Mouse (Mus musculus): ENCODE data around the gene Pde2a.

Gene Pde2a

DNA sequence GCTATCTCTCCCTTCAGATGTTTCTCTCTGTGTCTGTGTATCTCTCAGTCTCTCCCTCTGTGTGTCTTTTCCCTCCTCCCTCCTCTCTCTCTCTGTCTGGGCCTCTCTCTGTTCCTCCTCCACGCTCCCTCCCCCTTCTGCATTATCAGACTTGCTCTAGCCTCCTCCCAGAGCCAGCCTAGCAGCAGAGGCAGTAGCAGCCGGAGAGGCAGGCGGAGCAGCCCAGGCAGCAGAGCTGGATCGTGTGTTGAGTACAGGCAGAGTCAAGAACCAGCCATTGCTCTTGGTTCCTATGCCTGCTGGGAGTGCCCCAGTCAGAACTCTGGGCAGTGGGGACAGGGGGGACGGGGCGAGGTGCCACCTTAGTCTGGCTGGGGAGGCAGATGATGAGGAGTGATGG, at the start of gene Pde2a:
Gene Pde2a (plus strand): TSS at position 163 of the 400 bp plus-strand sequence.
- DNase-seq, result no peak

DNA sequence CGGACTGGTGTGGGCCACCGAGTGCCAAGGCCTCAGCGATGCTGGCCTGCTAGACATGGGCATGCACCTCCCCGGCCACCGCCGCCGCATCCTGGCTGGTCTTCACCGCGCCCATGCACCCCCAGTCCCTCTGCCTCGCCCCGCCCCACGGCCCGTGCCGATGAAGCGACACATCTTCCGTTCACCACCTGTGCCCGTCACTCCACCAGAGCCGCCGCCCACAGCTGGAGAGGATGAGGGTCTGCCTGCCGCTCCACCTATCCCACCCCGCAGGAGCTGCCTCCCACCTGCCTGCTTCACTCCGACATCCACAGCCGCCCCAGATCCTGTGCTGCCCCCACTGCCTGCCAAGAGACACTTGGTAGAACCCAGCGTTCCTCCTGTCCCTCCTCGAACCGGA, 48.4 kb upstream of the Pde2a start:
- DNase-seq, result peak in 1 of 2 experiments; percentile 40

DNA sequence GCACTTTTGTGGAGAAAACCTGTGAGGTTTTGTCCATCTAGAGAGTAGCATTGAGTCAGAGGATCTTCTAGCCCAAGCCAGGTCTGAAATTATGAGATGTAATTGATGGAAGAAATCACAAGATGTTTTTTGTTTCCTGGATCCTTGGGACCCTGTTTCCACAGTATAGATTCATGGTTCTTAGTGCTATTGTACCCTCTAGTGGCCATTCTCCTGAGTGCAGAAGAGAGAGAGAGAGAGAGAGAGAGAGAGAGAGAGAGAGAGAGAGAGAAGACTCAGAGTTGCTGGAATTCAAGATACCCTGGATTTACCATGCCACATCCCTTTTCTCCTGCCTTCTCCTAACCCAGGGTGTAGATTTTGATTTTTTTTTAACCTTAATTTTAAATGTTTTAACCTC, 47.3 kb upstream of the Pde2a start:
- no peak for DNase-seq

DNA sequence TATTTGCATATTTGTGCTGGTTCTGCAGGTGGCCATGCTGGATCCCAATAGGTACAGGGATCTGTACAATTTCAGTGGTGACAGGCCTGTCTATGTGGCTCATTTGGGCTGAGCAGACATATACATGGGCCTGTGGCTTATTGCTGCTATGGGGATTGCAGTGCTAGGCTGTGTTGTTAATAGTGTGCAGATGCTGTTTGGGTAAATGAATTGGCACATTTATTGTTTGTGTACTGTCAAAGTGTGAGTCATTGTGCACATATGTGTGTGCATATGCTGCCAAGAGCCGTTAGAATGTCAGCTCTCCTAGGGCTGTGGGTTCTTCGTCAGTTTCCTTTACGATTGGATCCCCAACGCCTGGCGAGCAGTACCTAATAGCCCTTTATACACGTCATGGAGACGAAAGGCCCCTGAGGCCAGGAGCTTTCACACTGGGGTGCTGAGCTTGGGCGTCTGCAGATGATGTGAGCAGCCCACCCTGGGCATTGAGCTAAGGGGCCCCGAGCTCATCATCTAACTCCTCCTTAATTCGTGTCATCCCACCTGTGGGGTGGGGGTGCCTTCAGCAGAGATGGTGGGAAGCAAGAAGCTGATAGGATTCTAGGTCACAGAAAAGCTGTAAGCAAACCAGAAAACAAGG, 44.7 kb upstream of the Pde2a start:
- DNase-seq, result no peak

DNA sequence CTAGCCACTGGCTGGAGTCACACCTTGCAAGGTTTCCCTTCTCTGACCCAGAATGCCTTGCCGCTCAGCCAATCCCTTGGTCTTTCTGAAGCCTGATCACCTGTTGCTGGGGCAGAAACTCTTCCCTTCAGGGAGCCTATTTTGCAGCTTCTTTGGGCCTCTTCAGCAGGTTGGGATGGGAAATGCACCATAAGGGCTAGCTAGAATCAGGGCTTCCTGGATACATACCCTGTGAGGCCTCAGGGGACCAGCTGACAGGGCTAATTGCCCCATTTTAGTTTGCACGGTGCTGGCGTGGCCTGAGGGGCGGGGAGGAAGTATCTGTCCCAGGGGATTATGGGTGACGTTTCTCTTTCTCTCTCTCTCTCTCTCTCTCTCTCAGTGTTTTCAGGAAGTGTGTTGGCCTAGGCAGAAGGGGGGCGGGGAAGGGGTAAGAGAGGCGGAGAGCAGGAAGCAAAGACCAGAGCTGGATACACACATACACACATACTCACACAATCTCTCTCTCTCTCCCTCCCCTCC, 43.7 kb upstream of the Pde2a start:
- DNase-seq, result peak; percentile 84 to 88

DNA sequence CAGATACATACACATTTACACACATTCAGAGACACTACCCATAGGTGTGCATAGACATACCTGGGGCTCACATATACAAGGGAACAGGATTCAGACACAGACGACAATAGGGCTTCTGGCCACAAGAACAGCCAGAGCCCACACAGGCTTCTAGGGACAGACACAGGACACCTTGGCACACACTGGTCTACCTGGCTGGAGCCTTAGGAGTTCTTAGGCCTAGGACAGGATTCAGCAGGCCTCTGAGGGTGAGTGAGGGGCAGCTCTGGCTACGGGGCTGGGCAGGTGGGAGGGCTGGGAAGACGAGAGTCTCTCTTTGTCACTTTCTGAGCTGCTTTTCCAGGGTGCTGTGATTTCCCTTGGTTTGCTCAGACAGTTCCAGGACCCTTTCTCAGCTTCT, 43.2 kb upstream of the Pde2a start:
- peak in 1 of 2 experiments; percentile 23 for DNase-seq

DNA sequence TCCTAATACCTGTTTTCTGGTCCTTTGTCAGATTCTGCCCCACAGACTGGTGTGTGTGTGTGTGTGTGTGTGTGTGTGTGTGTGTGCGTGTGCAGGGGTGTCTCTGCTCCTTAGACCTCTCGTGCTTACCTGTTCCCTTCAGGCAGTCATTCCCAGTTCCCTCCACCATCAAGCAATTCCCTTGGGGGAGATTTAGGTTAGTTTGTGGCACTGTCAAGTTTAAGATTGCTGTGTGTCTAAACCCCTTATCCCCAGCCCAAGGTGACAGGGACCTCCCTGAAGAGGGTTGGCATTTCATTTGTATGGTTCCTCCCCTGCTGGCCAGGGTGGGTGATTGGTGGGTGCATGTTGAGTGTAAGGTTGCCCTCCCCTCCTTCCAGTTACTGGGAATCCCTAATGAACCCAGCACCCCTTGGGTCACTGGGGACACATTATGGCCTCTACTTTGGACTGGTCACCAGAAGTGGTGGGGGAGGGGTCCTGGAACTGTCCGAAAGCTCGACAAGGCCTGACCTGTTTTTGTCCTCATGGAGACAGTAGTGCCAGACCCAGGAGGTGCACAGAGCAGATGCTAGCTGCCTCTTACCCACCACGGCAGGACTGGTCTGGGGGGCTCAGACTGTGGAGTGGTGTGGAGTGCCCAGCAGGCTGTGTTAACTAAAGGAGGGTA, 42.6 kb upstream of the Pde2a start:
- peak in 1 of 2 experiments; percentile 37 for DNase-seq

DNA sequence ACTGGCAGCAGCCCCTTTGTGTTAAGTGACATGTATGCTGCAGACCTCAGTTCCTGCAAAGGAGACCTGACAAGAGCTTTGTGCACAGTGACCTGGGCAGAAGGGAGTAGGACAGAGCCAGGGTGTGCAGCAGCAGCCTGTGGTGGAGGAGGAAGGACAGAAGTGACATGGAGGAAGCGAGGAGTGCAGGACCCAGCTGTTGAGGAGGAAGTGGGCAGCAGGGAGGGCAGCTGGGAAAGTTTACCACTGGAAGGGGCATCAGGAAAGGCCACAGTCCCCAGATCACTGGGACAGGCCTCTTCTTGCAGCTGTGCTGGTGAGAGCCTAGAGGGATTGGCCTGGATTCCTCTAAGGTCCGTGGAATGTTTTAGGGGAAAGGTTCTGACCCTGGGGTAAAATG, 41.8 kb upstream of the Pde2a start:
- no peak for DNase-seq

DNA sequence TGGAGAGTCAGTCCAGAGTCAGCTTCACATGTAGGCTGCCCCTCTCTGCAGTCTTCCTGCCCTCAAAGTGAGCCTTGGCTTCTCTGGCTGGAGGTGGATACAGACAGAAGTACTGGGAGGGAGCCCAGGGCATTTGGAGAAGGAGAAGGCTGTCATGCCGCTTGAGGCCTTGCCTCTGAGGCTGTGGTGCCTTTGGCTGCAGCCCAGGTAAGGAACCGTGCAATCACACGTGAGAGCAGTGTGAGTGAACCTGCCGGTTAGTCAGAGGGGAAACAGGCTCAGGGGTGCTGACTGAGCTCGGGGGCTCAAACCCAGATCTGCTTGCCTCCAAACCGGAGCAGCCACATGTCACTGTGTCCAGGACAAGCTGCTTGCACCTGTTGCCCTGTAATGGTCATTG, 40.0 kb upstream of the Pde2a start:
- DNase-seq, result no peak

DNA sequence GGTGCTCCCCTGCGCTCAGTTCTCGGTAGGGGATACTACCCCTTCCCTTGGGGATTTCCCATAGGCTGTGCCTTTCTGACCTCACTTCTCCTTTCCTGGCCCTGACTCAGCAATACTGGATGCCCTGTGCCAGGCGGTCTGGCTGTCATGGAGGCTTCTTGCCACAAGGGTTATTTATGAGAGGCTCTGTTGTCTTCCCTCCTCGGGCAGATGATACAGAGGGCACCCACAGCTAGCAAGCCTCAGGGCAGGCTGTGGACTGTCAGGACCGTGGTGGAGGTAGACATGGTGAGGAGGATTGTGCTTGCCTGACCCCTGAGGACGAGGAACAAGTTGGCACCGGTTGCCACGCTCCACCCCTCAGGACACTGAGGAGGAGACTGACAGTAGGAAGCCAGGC, 39.1 kb upstream of the Pde2a start:
- no peak for DNase-seq

DNA sequence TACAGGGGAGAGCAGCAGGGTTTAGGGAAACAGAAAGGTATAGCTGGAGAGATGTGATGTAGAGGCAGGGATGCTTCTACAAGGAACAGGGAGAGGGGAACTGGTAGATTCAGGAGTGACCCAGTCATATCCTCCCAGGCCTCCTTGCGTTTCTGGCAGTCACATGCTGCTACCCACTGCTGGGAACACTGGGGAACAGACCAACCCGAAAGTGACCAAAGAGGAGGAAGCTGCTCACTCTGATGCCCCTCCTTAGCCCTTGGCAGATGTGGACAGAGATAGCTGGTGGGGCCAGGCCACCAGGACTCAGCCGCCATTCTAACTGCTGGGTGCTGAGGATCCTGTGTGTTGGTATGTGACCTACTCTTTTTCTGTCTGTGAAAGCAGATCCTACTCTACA, 37.7 kb upstream of the Pde2a start:
- DNase-seq, result no peak

DNA sequence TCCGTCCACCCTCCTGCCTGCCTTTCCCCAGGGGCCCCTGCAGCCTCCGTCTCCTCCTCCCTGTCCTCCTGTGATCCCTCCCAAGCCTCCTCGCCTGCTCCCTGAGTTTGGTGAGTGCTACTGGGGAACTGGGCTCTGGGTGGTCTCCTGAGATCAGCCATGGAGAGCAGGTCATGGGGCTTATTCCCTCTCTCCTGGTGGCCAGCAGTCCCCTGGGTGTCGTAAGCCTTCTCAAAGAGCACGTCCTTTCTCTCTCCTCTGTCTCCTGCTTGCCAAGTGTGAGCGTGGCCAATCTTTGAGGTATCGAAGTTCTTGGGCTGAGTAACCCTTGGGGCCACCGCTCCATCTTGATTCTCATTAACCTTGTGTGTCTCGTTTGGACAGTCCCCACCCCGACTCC, 36.6 kb upstream of the Pde2a start:
- DNase-seq, result no peak

DNA sequence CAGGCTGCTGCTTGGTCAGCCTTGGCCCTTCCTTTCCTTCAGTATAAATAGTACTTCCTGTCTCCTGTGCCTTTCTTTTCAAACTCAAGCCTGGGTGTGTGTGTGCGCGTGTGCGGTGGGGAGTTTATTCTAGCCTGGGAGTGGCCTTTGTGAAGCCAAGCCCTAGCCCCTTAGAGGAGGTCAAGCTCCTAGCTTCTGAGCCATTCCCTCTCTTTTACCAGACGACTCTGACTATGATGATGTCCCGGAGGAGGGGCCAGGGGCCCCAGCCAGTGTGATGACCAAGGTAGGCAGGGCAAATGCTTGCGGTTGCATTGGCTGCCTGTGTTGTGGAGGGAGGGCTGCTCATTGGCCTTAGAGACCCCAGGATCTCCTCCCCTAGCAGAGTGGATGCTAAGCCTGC, 36.2 kb upstream of the Pde2a start:
- no peak for DNase-seq

DNA sequence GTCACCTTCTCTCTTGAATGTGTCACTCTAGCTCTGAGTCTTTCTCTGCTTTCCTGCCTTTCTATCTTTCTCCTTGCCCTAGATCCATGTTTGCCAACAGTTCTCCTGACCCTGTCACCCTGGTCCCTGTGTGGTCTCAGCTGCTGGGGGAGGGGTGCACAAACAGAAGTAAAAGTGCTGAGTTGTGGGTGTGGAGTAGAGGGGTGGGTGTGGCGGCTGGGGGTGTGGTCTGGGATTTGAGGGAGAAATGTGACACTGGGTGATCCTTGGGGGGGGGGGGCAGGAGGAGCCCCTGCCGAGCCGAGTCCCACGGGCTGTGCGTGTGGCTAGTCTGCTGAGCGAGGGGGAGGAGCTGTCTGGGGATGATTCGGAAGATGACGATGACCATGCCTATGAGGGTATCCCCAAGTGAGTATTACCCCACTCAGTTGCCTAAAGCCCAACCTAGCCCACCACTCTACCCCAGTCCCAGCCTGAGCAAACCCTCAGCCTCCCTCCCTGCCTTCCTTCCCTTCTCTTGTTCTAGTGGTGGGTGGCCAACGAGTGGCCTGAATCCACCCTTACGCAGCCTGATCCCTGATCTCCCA, 35.5 kb upstream of the Pde2a start:
- no peak for DNase-seq

DNA sequence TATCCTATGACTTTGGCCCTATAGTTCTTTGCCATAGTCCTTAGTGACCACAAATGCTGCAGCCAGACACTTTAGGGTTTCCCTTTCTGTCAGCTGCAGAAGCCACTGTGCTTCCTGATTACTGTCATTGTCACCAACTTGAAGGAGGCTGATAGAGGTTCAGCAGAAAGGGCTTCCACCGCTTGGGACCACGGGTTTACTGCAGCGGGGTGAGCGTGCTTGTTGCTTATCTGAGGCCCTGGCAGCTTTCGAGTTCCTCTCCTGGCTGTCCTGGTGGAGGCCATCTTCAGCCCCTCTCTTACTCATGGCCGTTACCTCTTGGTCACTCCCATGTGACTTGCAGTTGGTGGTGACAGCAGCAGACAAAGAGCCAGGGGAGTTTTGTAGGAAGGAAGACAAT, 32.2 kb upstream of the Pde2a start:
- no peak for DNase-seq

DNA sequence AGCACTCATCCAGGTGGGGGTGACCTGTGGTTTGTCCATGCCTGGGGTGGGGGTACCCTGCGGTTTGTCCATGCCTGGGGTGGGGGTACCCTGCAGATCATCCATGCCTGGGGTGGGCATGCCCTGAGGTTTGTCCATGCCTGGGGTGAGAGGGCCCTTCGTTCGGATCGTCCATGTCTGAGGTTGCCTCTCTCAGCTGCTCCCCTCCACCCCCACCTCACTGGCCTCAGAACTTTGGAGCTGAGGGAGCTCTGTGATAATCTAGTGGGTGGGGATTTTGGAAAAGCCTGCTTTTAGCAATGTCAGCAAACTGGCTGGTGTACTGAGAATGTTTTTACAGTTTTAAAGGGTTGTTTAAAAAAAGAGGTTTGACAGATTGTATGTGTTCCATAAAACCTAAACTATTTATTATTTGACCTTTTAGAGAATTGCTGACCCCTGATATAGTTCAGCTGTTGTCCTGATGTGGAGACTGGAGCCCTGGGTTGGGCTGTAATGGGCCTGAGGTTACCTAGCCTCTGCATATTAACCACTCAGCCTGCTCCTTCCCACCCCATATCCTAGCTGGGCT, 29.5 kb upstream of the Pde2a start:
- no peak for DNase-seq

DNA sequence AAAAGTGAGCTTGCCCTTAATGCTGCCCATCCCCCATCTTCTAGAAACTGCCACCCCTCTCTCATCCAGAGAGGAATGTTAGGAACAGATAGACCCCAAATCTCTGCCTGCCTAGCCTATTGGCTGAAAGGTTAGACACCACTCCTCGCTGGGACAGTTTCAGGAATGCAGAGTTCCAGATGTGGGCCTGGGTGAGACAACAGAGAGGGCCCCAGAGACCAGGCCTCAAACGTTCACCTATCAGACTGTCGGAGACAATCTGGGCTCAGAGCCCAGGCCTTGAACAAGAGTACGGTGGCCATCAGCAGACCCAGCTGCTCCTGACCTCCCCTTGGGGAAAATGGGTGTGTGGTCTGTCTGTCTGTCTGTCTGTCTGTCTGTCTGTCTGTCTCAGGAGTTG, 28.5 kb upstream of the Pde2a start:
- DNase-seq, result no peak

DNA sequence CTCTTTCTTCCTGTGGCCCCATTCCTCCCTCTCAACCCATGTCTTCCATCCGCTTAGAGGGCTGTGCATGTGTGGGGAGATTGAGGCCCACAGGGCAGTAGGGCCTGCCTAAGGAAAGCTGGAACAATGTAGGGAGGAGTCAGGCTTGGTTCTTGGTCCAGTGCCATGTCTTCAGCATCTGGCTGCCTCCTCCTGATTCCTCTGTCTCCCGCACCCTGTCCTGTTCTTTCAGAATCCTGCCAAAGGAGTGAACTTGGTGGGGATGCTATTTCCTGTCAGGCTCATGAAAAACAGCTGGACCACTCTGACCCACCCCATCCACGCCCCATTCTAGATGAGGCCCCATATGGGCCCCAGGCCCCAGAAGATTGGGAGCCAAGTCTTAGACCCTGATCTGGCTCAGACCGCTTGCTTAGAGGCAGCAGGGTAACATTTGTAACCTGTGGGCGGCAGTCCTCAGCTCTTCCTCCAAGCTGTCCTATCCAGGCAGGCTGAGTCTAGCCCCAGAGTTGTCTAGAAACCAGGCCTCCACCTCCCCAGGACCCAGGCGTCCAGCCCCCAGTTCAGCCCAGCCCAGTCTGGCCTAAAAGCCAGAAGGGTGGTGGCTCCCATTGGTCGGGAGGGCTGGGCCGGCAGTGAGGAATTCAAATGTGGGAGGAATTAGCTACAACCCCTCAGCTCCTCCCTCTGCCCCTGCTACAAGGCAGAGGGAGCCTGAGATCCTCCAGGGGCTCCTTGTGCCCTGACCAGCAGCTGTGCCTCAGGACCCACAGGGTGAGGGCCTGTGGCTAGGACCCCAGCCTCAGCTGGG, 27.6 kb upstream of the Pde2a start:
- no peak for DNase-seq

DNA sequence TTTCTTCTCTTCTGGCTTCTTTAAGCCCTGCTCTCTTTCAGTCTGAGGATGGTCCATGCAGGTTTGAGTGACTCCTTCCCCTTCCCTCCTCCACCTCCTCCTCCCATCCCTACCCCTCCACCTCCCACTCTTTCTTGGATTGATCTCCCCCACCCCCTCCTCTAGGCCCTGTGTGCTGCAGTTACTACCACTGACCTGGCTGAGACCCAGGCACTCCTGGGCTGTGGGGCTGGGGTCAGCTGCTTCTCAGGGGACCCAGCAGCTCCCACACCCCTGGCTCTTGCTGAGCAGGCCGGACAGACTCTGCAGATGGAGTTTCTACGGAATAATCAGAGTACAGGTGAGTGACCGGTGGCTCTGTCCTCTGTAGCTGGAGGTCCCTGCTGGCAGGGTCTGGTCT, 26.9 kb upstream of the Pde2a start:
- DNase-seq, result no peak

DNA sequence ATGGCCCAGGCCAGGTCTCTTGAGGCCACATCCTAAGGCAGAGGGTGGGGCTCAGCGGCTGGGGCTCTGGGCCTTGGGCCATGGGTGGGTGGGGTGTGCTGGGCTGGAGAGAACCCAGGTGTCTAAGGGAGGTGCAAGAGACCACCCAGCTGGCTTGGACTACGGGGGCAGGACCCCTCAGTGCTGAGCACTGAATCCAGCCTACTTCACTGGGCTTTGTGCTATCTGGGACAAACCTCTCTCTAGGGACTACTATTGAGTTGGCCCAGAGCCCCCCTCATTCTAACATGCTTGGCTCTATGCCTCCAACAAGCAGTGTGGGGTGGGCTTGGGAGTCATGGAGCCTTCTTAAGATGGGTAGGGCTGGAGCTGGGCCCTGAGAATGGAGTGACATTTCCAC, 26.0 kb upstream of the Pde2a start:
- no peak for DNase-seq

DNA sequence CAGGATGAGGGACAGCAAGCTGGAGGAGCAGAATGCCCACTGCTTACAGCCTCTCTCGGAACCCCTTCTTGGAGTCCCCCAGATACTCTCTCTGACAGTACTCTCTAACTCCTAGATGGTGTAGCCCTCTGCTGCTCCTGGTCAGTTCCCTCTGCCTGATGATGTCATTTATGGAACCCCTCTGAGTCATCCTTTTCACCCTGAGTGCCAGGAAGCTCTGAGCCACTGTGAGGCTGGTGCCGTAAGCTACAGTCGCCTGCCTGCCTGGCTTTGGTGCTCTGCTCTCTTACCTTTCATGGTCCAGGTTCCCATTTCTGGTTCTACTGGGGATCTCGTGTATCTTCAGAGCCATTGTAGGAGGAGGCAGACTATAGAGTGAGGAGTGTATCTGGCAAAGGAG, 24.3 kb upstream of the Pde2a start:
- no peak for DNase-seq

DNA sequence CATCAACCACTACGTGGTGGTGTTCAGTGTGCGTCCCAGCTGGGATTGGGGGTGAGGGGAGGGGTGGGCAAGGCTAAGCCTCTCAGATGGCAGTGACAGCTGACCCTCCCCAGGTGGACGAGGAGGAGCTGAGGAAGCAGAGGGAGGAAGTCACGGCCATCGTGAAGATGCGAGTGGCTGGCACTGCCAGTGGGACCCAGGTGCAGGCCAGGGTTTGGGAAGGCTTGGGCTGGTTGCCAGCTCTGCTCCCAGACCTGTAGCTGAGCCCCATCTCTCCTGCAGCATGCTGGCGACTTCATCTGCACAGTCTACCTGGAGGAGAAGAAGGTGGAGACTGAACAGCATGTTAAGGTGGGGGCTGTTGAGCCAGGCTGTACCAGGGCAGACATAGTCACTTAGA, 20.0 kb upstream of the Pde2a start:
- DNase-seq, result no peak

DNA sequence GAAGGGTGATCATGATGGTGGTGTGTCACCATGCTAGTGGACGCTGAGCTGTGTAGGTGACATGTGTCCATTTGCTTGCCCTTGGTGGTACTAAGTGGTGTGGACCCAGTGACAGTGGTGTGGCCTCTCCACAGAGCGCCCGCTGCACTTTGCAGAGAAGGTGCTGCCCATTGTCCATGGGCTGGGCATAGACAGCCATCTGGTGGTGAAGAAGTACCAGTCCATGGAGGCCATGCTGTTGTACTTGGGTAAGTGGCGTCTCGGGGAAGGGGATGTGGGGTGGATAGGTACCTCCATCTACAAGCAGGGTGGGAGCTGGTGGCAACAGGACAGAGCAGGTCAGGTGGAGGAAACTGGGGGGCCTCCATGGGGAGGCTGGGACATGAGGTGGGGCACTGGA, 17.7 kb upstream of the Pde2a start:
- no peak for DNase-seq
